Mouse (Mus musculus): Measurements from ENCODE around the gene Gm14685. TPM values are rescaled to one million over a fixed set of nuclear protein-coding genes. Genes with fewer than 3 reads are reported as not detected.

Gm14685 gene
- polyA plus RNA-seq, 1 experiment from 2014 or later: 1.9 TPM

Other genes with a start within 250 kb of the Gm14685 start
- 66.8 and 70.1 TPM in 2 replicates for gene Cetn2, start 198.6 kb upstream of the Gm14685 start, polyA plus RNA-seq (2015; fragmentation: Nextera tagmentation; extraction: Ambion mirVana)
- 51.2 and 54.5 TPM in 2 replicates for gene Nsdhl, start 198.5 kb upstream of the Gm14685 start, polyA plus RNA-seq (2015; fragmentation: Nextera tagmentation; extraction: Ambion mirVana)
- gene Zfp185, start 129.7 kb upstream of the Gm14685 start, polyA plus RNA-seq (2015; fragmentation: Nextera tagmentation; extraction: Ambion mirVana): 1.3 and 2.0 TPM in 2 replicates
- gene Pnma5, start 79.9 kb upstream of the Gm14685 start, polyA plus RNA-seq (2015; fragmentation: Nextera tagmentation; extraction: Ambion mirVana): 0.16 and 0.43 TPM in 2 replicates
- gene Pnma3, start 52.3 kb upstream of the Gm14685 start, polyA plus RNA-seq (2015; fragmentation: Nextera tagmentation; extraction: Ambion mirVana): 4.4 and 6.6 TPM in 2 replicates
- 0.29 TPM in 1 of 2 replicates, not detected in the other for gene Xlr4a, start 34.6 kb upstream of the Gm14685 start, polyA plus RNA-seq (2015; fragmentation: Nextera tagmentation; extraction: Ambion mirVana)
- 4.1 and 4.2 TPM in 2 replicates for gene Xlr3a, start 20.0 kb upstream of the Gm14685 start, polyA plus RNA-seq (2015; fragmentation: Nextera tagmentation; extraction: Ambion mirVana)
- gene Xlr5b, start 31.7 kb downstream of the Gm14685 start, polyA plus RNA-seq (2015; fragmentation: Nextera tagmentation; extraction: Ambion mirVana): not detected in 2 replicates
- 0.38 and 1.0 TPM in 2 replicates for gene DXBay18, start 32.4 kb downstream of the Gm14685 start, polyA plus RNA-seq (2015; fragmentation: Nextera tagmentation; extraction: Ambion mirVana)
- not detected in 2 replicates for gene Spin2d, start 59.9 kb downstream of the Gm14685 start, polyA plus RNA-seq (2015; fragmentation: Nextera tagmentation; extraction: Ambion mirVana)
- 12.7 and 16.0 TPM in 2 replicates for gene Xlr3b, start 75.2 kb downstream of the Gm14685 start, polyA plus RNA-seq (2015; fragmentation: Nextera tagmentation; extraction: Ambion mirVana)
- 0.66 and 0.75 TPM in 2 replicates for gene Xlr4b, start 97.3 kb downstream of the Gm14685 start, polyA plus RNA-seq (2015; fragmentation: Nextera tagmentation; extraction: Ambion mirVana)
- 33.0 and 34.3 TPM in 2 replicates for gene F8a, start 111.2 kb downstream of the Gm14685 start, polyA plus RNA-seq (2015; fragmentation: Nextera tagmentation; extraction: Ambion mirVana)
- gene Xlr4c, start 126.1 kb downstream of the Gm14685 start, polyA plus RNA-seq (2015; fragmentation: Nextera tagmentation; extraction: Ambion mirVana): not detected in 2 replicates
- gene Xlr3c, start 148.3 kb downstream of the Gm14685 start, polyA plus RNA-seq (2015; fragmentation: Nextera tagmentation; extraction: Ambion mirVana): 0.11 TPM in 1 of 2 replicates, not detected in the other
- not detected in 2 replicates for gene Xlr5a, start 175.9 kb downstream of the Gm14685 start, polyA plus RNA-seq (2015; fragmentation: Nextera tagmentation; extraction: Ambion mirVana)
- not detected in 2 replicates for gene Xlr5c, start 175.9 kb downstream of the Gm14685 start, polyA plus RNA-seq (2015; fragmentation: Nextera tagmentation; extraction: Ambion mirVana)
- not detected in 2 replicates for gene Gm45015, start 219.8 kb downstream of the Gm14685 start, polyA plus RNA-seq (2015; fragmentation: Nextera tagmentation; extraction: Ambion mirVana)
- gene Zfp275, start 225.6 kb downstream of the Gm14685 start, polyA plus RNA-seq (2015; fragmentation: Nextera tagmentation; extraction: Ambion mirVana): 8.4 and 12.5 TPM in 2 replicates

Data from hindbrain, embryonic 16.5 days (tissue).